Mouse (Mus musculus) liver, postnatal 0 days (tissue): ENCODE measurements around the gene Micu2.

Experiments
- CTCF ChIP-seq: sonication (generic); IDR thresholded peaks from 2 replicates; pipeline ENCODE4 v1.5.1; 2016; ENCODE audit warnings: antibody characterized with exemption, low read depth
- EP300 ChIP-seq: IDR thresholded peaks from 2 replicates; pipeline ENCODE4 v1.6.1; 2016; ENCODE audit warnings: antibody characterized with exemption, low read depth, mild to moderate bottlenecking

GRCm38 (mm10) chr14:57937297-57937696 is 61.8 kb downstream of the Micu2 start:
- no peak for TF ChIP-seq EP300
- no peak for TF ChIP-seq CTCF
